Mouse (Mus musculus) lung, embryonic 14.5 days (tissue): ENCODE measurements around the gene Dscam. TPM values are rescaled to one million over a fixed set of nuclear protein-coding genes. Genes with fewer than 3 reads are reported as not detected.
A peak's percentile ranks its signal among the peaks of the same experiment; 100 is the strongest.
"Not testable (repeated sequence)": the region's sequence is repeated elsewhere in the genome, so short reads cannot be mapped to it uniquely, and the experiment has no call there.

Source experiments
- ATAC-seq: fragments of 200-750 bp; cut with Nextera tagmentation; 2 replicates; pipeline ENCODE4 v1.8.0; 2017; ENCODE audit warnings: mild to moderate bottlenecking, moderate TSS enrichment, moderate library complexity; ENCODE audit not compliant: insufficient read depth
- DNase-seq: peaks from one replicate; pipeline ENCODE4 v3.0.0-alpha.2; 2015
- H3K27ac ChIP-seq: fragments of 300-500 bp; sonication (generic); 2 replicates; pipeline ENCODE4 v1.5.1; 2014; ENCODE audit warnings: low read depth, mild to moderate bottlenecking, moderate library complexity
- H3K27me3 ChIP-seq: fragments of 300-500 bp; sonication (generic); 2 replicates; pipeline ENCODE4 v1.6.1; 2014; ENCODE audit warnings: low read length, control low read depth; ENCODE audit not compliant: insufficient read depth
- H3K36me3 ChIP-seq: fragments of 300-500 bp; sonication (generic); 2 replicates; pipeline ENCODE4 v1.6.1; 2014; ENCODE audit warnings: control low read depth; ENCODE audit not compliant: insufficient read depth
- H3K4me1 ChIP-seq: fragments of 300-500 bp; sonication (generic); 2 replicates; pipeline ENCODE4 v1.6.1; 2014; ENCODE audit warnings: antibody characterized with exemption, control low read depth; ENCODE audit not compliant: insufficient read depth
- H3K4me2 ChIP-seq: fragments of 300-500 bp; sonication (generic); 2 replicates; pipeline ENCODE4 v1.6.1; 2014; ENCODE audit warnings: mild to moderate bottlenecking
- H3K4me3 ChIP-seq: fragments of 300-500 bp; sonication (generic); 2 replicates; pipeline ENCODE4 v1.5.1; 2014; ENCODE audit warnings: low read depth, low read length
- H3K9ac ChIP-seq: fragments of 300-500 bp; sonication (generic); 2 replicates; pipeline ENCODE4 v1.6.1; 2014
- H3K9me3 ChIP-seq: fragments of 300-500 bp; sonication (generic); 2 replicates; pipeline ENCODE4 v1.6.1; 2016; ENCODE audit warnings: low read depth, low read length, control low read depth
- CTCF ChIP-seq: IDR thresholded peaks from 2 replicates; pipeline ENCODE4 v1.5.1; 2016; ENCODE audit warnings: antibody characterized with exemption, low read depth
- WGBS: fragments of 180-500 bp; shearing (Covaris S2); extraction: QIAGEN DNeasy Blood & Tissue Kit; methylation state at CpG from one replicate; pipeline ENCODE4 v1.1.7; 2014; 5-methylcytosine and 5-hydroxymethylcytosine counted together
- polyA plus RNA-seq: library from polyadenylated mRNA; unstranded; fragments of >200 nt; fragmentation: Nextera tagmentation; extraction: Ambion mirVana; gene quantifications from 2 replicates; pipeline ENCODE4 v1.2.1, GENCODE M21; 2014

Dscam gene
- polyA plus RNA-seq, 1 experiment from 2014 or later: not detected

DNA sequence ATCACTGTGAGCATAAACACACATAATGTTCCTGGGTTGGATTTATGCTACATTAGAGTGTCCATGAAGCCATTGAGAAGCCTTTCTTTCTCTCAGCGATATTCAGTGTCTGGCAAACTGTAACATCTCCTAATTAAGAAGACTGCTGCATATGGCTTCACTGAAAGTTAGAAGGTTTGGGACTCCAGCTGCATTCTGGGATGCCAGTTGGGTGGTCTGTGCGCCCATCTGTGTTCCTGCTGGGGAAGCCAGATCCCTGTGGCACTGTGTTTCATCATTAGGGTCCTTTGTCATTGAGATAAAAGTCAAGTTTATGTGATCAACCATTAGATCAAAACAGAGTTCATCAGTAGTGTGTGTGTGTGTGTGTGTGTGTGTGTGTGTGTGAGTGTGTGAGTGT, 284.7 kb downstream of the Dscam start:
- no peak overlapping the region for H3K27ac ChIP-seq
- H3K4me1 ChIP-seq: no peaks in the 10 kb centered on the region
- 68% methylated on average over 2 of the region's 2 CpGs for WGBS
- no peaks in the 10 kb centered on the region for H3K27me3 ChIP-seq
- H3K4me3 ChIP-seq: no peak overlapping the region
- H3K9ac ChIP-seq: no peak overlapping the region
- DNase-seq: no peak
- ATAC-seq: no peak
- TF ChIP-seq CTCF: no peak
- H3K9me3 ChIP-seq: no peaks in the 10 kb centered on the region
- H3K4me2 ChIP-seq: no peak overlapping the region
- no peaks in the 10 kb centered on the region for H3K36me3 ChIP-seq

DNA sequence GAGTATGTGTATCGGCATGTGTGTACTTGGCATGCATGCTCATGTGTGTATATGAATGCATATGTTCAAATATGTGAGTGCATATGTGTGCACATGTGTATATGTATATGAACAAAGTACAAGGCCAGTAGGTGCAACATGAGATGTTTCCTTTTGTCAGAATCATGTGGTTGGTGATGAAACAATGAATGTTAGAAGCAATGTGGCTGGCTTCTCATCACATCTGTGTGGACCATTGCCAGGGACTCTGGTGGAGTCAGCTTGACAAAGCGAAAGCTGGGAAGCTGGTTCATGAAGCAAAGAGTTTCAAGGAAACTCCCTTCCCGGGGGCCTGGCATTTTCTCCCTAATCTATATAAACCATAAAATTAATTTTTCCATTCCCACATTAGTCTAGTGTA, 286.0 kb downstream of the Dscam start:
- peak; percentile 4 for DNase-seq
- H3K4me2 ChIP-seq, ATAC-seq, H3K4me3 ChIP-seq, H3K27me3 ChIP-seq, H3K9me3 ChIP-seq, H3K36me3 ChIP-seq, H3K4me1 ChIP-seq, H3K27ac ChIP-seq, H3K9ac ChIP-seq: not testable (repeated sequence)
- WGBS: 76% methylated on average over 2 of the region's 3 CpGs

DNA sequence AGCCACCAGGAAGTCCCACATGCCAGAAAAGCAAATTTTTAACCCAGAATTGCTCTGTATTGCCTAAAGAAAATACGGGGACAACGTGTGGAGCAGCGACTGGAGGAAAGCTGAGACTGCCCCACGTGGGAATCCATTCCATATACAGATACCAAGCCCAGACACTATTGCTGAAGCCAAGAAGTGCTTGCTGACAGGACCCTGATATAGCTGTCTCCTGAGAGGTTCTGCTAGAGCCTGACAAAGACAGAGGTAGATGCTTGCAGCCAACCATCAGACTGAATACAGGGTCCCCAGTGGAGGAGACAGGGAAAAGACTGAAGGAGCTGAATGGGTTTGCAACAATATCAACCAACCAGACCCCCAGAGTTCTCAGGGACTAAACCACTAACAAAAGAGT, 293.3 kb downstream of the Dscam start:
- Histone ChIP-seq H3K36me3 (no peaks in the 10 kb centered on the region), H3K9me3 (no peaks in the 10 kb centered on the region), H3K4me2 (no peak overlapping the region), H3K9ac (no peak overlapping the region), H3K27ac (no peak overlapping the region), H3K4me3 (no peak overlapping the region), H3K27me3 (no peaks in the 10 kb centered on the region), H3K4me1 (no peaks in the 10 kb centered on the region)
- no peak for ATAC-seq
- DNase-seq: no peak
- TF ChIP-seq CTCF: no peak
- WGBS: 72% methylated on average over 4 of the region's 4 CpGs

DNA sequence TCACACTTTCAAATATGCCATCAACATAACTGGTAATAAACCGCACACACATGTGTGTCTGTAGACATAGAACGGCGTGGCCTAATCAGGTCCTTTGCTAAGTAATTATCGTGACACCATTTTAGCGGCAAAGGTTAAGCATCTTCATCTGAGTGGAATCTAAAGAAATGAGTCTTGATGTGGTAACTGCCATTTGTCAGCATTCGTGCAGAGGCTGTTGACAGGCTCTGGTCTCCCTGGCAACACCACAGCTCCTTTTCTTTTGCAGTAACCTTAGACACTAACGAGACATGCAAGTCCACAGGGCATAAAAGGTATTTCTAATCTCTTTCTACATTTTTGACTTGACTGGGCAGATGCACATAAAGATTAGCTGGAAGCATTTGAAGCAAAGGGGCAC, 297.8 kb downstream of the Dscam start:
- no peak overlapping the region for H3K27ac ChIP-seq
- no peak overlapping the region for H3K9ac ChIP-seq
- DNase-seq: no peak
- WGBS: 49% methylated on average over 7 of the region's 7 CpGs
- H3K4me2 ChIP-seq: no peak overlapping the region
- H3K4me3 ChIP-seq: no peak overlapping the region
- H3K9me3 ChIP-seq: no peaks in the 10 kb centered on the region
- no peak for ATAC-seq
- no peaks in the 10 kb centered on the region for H3K27me3 ChIP-seq
- H3K36me3 ChIP-seq: no peaks in the 10 kb centered on the region
- no peak for TF ChIP-seq CTCF
- H3K4me1 ChIP-seq: no peaks in the 10 kb centered on the region

DNA sequence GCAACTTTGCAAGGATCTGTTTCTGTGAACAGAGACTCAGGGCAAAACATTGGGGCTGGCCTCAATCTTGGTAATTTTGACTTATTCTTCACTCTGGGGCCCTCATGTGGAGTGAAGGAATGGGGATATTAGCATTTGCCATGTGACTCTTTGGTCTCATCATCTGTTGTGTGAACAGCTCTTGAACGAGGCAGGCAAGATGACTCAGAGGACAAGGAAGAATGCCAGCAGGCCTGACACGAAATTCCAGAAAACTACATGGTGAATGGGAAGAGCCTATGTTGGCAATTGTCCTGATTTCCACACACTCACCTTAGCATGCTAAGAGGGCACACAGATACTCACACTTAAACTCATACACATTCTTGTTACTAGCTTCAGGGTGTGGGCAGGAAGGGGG, 313.0 kb downstream of the Dscam start:
- Histone ChIP-seq H3K36me3 (no peaks in the 10 kb centered on the region), H3K27ac (no peak overlapping the region), H3K4me2 (no peak overlapping the region), H3K9me3 (no peaks in the 10 kb centered on the region), H3K9ac (no peak overlapping the region), H3K4me3 (no peak overlapping the region), H3K4me1 (no peaks in the 10 kb centered on the region), H3K27me3 (no peaks in the 10 kb centered on the region)
- ATAC-seq (no peak), DNase-seq (peak; percentile 26)
- 37% methylated on average over 2 of the region's 2 CpGs for WGBS
- no peak for TF ChIP-seq CTCF

DNA sequence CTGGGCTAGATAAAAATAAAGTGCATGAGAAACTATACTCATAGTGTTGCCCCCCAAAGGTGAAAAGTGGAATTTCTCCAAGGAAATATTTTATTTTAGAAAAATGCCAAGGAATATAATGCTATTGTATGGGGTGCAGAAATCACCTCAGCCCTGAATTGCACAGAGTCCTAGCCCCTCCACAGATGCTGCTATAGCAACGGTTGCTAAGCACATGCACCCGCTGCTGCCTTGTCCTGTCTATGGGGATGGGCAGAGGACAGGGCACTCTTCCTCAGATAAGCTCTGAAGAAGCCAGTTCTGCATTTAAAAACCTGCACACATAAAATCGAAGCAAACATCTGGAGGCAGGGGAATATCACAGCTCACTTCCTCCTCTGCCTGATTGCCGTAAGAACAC, 315.5 kb downstream of the Dscam start:
- H3K27ac ChIP-seq: no peak overlapping the region
- ATAC-seq (no peak), DNase-seq (no peak)
- H3K4me3 ChIP-seq: no peak overlapping the region
- H3K4me2 ChIP-seq: no peak overlapping the region
- TF ChIP-seq CTCF: no peak
- WGBS: 69% methylated on average over 4 of the region's 4 CpGs
- no peak overlapping the region for H3K9ac ChIP-seq
- H3K9me3 ChIP-seq: no peaks in the 10 kb centered on the region
- H3K27me3 ChIP-seq: no peaks in the 10 kb centered on the region
- H3K36me3 ChIP-seq: no peaks in the 10 kb centered on the region
- no peaks in the 10 kb centered on the region for H3K4me1 ChIP-seq

DNA sequence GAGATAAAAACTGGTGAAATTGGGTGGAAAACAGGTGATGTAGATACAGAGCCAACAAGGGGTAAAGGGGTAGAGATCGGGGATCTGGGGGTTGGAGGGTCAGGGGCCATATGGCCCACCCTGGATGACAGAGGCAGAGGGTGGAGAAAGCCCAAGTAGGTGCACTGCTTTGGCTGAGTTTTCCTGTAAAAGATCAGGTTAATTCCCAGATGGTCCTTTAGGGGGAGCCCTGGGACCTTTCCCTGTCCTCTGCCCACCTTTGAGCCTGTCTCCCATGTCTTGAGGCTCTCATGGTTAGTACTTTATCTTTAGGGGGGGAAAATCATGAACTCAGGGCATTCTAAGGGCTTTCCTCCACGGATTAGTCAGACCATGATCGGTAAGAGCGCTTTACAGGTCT, 318.2 kb downstream of the Dscam start:
- Histone ChIP-seq H3K4me2 (no peak overlapping the region), H3K27ac (no peak overlapping the region), H3K4me3 (no peak overlapping the region), H3K4me1 (no peaks in the 10 kb centered on the region), H3K9ac (no peak overlapping the region), H3K36me3 (no peaks in the 10 kb centered on the region), H3K9me3 (no peaks in the 10 kb centered on the region), H3K27me3 (no peaks in the 10 kb centered on the region)
- WGBS: 26% methylated on average over 4 of the region's 4 CpGs
- peak; percentile 65 for DNase-seq
- TF ChIP-seq CTCF: peak; percentile 69
- ATAC-seq: no peak

DNA sequence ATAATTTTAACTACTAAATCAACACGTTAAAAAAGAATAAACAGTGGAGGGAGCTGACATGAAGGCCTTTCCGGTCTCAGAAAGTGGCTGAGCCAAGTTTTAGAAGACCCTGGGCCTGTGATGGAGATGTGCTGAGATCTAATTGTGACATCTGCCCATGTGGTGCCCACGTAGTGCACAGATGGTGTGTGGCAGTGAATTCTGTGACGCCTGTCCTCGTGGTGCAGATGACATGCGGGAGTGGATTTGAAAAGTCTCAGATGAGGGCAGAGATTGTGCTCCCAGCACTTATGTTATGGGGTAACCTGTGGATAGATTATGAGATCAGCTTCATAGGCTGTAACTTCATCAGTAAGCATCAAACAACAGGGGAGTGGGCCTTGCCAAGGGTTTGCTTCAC, 321.6 kb downstream of the Dscam start:
- no peak overlapping the region for H3K9ac ChIP-seq
- no peaks in the 10 kb centered on the region for H3K9me3 ChIP-seq
- DNase-seq: no peak
- no peak overlapping the region for H3K27ac ChIP-seq
- no peaks in the 10 kb centered on the region for H3K27me3 ChIP-seq
- no peaks in the 10 kb centered on the region for H3K36me3 ChIP-seq
- no peak overlapping the region for H3K4me3 ChIP-seq
- WGBS: 79% methylated on average over 6 of the region's 6 CpGs
- H3K4me2 ChIP-seq: no peak overlapping the region
- no peak for ATAC-seq
- TF ChIP-seq CTCF: no peak
- H3K4me1 ChIP-seq: no peaks in the 10 kb centered on the region
